Mouse (Mus musculus) stomach, embryonic 14.5 days (tissue): ENCODE data around the gene Ttc5. TPM values are rescaled to one million over a fixed set of nuclear protein-coding genes. Genes with fewer than 3 reads are reported as not detected.

Experiments used
- ATAC-seq: fragments of 200-750 bp; cut with Nextera tagmentation; 2 replicates; pipeline ENCODE4 v1.8.0; 2017; ENCODE audit warnings: low read depth, moderate TSS enrichment; ENCODE audit not compliant: insufficient number of reproducible peaks, insufficient read depth, low FRiP score
- H3K27ac ChIP-seq: fragments of 300-500 bp; sonication (generic); 2 replicates; pipeline ENCODE4 v1.5.1; 2014; ENCODE audit warnings: mild to moderate bottlenecking, low read length, moderate library complexity, mixed read lengths
- H3K27me3 ChIP-seq: fragments of 300-500 bp; sonication (generic); 2 replicates; pipeline ENCODE4 v1.6.1; 2014; ENCODE audit warnings: low read length, control low read depth, mixed read lengths; ENCODE audit not compliant: control insufficient read depth, insufficient read depth
- H3K36me3 ChIP-seq: fragments of 300-500 bp; sonication (generic); 2 replicates; pipeline ENCODE4 v1.6.1; 2014; ENCODE audit warnings: mild to moderate bottlenecking, control low read depth, low read length, moderate library complexity, mixed read lengths; ENCODE audit not compliant: control insufficient read depth, insufficient read depth
- H3K4me1 ChIP-seq: fragments of 300-500 bp; sonication (generic); 2 replicates; pipeline ENCODE4 v1.6.1; 2014; ENCODE audit warnings: low read length, control low read depth, mixed read lengths; ENCODE audit not compliant: control insufficient read depth, insufficient read depth
- H3K4me2 ChIP-seq: fragments of 300-500 bp; sonication (generic); replicated peaks from 2 replicates; pipeline ENCODE4 v1.6.1; 2014; ENCODE audit warnings: low read depth, low read length, control low read depth
- H3K4me3 ChIP-seq: fragments of 300-500 bp; sonication (generic); 2 replicates; pipeline ENCODE4 v1.5.1; 2014; ENCODE audit warnings: low read depth, low read length, control low read depth
- H3K9ac ChIP-seq: fragments of 300-500 bp; sonication (generic); replicated peaks from 2 replicates; pipeline ENCODE4 v1.6.1; 2014; ENCODE audit warnings: low read depth, mild to moderate bottlenecking, control low read depth, low read length, moderate library complexity, mixed read lengths
- H3K9me3 ChIP-seq: fragments of 300-500 bp; sonication (generic); 2 replicates; pipeline ENCODE4 v1.6.1; 2016; ENCODE audit warnings: low read depth, low read length, control low read depth; ENCODE audit not compliant: control insufficient read depth
- WGBS: fragments of 180-500 bp; shearing (Covaris S2); extraction: QIAGEN DNeasy Blood & Tissue Kit; methylation state at CpG from one replicate; pipeline ENCODE4 v1.1.7; 2014; 5-methylcytosine and 5-hydroxymethylcytosine counted together
- polyA plus RNA-seq: library from polyadenylated mRNA; unstranded; fragments of >200 nt; fragmentation: Nextera tagmentation; extraction: Ambion mirVana; gene quantifications from 2 replicates; pipeline ENCODE4 v1.2.1, GENCODE M21; 2014

Gene Ttc5
- polyA plus RNA-seq, 1 experiment from 2014 or later, result 79.6 TPM

DNA sequence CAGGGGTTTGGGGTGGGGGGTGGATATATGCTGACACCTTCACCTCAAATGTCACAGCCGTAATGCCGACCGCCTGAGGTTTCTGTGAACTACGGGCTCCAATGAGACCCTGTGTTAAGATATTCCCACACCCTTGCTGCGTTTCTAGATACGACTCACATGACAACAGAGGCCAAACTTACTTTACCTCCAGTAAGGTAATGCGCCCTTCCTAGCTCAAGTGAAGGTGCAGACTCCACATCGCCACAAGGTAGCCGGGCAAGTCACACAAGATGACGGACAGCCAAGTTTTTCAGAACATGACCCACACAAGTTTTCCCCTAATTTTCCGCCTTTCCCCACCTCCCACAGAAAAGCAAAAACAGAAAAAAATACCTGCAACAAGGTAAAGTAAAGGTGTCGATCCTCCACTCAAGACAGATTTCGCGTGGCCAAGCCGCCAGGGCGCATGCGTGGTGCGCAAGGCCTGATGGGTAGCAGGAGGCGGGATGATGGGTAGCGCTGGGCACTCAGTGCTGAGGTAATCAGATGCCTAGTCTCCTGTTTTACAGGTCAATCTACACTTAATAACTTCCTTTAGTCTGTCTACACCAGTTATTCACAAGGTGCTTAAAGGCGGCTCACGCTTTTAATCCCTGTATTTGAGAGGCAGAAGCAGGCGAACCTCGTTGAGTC lies 10.1 kb upstream of the Ttc5 start:
- H3K4me1 ChIP-seq, result no peaks in the 10 kb centered on the region
- no peak overlapping the region for H3K4me2 ChIP-seq
- no peaks in the 10 kb centered on the region for H3K9me3 ChIP-seq
- no peak overlapping the region for H3K27ac ChIP-seq
- no peak overlapping the region for H3K4me3 ChIP-seq
- WGBS, result 91% methylated on average over 24 of the region's 24 CpGs
- H3K36me3 ChIP-seq, result no peaks in the 10 kb centered on the region
- H3K27me3 ChIP-seq, result no peaks in the 10 kb centered on the region
- no peak for ATAC-seq
- H3K9ac ChIP-seq, result no peak overlapping the region

GRCm38 (mm10) chr14:50788157-50788556 lies 2.8 kb upstream of the Ttc5 start:
- Histone ChIP-seq H3K27me3 (no peaks in the 10 kb centered on the region), H3K4me3 (no peak overlapping the region), H3K36me3 (no peaks in the 10 kb centered on the region), H3K9me3 (no peaks in the 10 kb centered on the region), H3K27ac (no peak overlapping the region), H3K4me2 (no peak overlapping the region), H3K9ac (no peak overlapping the region), H3K4me1 (no peaks in the 10 kb centered on the region)
- WGBS, result 4% methylated on average over 2 of the region's 2 CpGs
- ATAC-seq, result no peak

- Histone ChIP-seq H3K4me3 (peak overlapping the region; percentile 58), H3K9me3 (no peaks in the 10 kb centered on the region), H3K9ac (peak overlapping the region; percentile 56), H3K4me2 (peak overlapping the region; percentile 36), H3K27ac (0 out of 2 replicates have a peak overlapping the region, but pooled peaks have one; percentile 12), H3K4me1 (no peaks in the 10 kb centered on the region), H3K27me3 (no peaks in the 10 kb centered on the region), H3K36me3 (no peaks in the 10 kb centered on the region)
- no peak; the same call in 1 of the 2 replicates for ATAC-seq
- 24% methylated on average over 16 of the region's 16 CpGs for WGBS
Observed at GRCm38 (mm10) chr14:50784391-50785250, 698 bp downstream of the Ttc5 start.

GRCm38 (mm10) chr14:50782166-50782565 lies 3.2 kb downstream of the Ttc5 start:
- Histone ChIP-seq H3K4me1 (no peaks in the 10 kb centered on the region), H3K4me2 (no peak overlapping the region), H3K9ac (no peak overlapping the region), H3K4me3 (no peak overlapping the region), H3K36me3 (peaks cover 7% of the 10 kb centered on the region), H3K9me3 (no peaks in the 10 kb centered on the region), H3K27ac (no peak overlapping the region), H3K27me3 (no peaks in the 10 kb centered on the region)
- no peak for ATAC-seq
- 93% methylated on average over 3 of the region's 3 CpGs for WGBS

DNA sequence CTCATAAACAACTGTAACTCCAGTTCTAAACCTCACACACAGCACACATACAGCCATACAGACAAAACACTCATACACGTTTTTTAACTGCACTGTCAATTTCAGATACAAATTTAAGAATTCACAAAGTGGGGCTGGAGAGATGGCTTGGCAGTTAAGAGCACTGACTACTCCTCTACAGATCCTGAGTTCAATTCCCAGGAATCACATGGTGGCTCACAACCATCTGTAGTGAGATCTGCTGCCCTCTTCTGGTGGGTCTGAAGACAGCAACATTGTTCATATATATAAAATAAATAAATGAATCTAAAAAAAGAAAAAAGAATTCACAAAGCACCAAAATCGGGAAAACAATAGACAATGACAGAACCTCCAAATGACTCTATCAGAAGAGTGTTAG lies 14.0 kb downstream of the Ttc5 start:
- WGBS, result 86% methylated on average over 2 of the region's 2 CpGs
- H3K36me3 ChIP-seq, result peaks cover 46% of the 10 kb centered on the region
- no peak for ATAC-seq

GRCm38 (mm10) chr14:50765736-50766135 lies 19.6 kb downstream of the Ttc5 start:
- Histone ChIP-seq H3K27me3 (no peaks in the 10 kb centered on the region), H3K9me3 (no peaks in the 10 kb centered on the region), H3K27ac (no peak overlapping the region), H3K36me3 (peaks cover 23% of the 10 kb centered on the region; the same call in 1 of the 2 replicates), H3K9ac (no peak overlapping the region), H3K4me2 (no peak overlapping the region), H3K4me1 (no peaks in the 10 kb centered on the region), H3K4me3 (no peak overlapping the region)
- ATAC-seq, result no peak
- 92% methylated on average over 6 of the region's 6 CpGs for WGBS

More for the DNA sequence above, 14.0 kb downstream of the Ttc5 start:
- no peak overlapping the region for H3K27ac ChIP-seq
- no peak overlapping the region for H3K9ac ChIP-seq
- H3K27me3 ChIP-seq, result no peaks in the 10 kb centered on the region
- no peak overlapping the region for H3K4me2 ChIP-seq
- no peak overlapping the region for H3K4me3 ChIP-seq
- H3K4me1 ChIP-seq, result no peaks in the 10 kb centered on the region
- H3K9me3 ChIP-seq, result no peaks in the 10 kb centered on the region

GRCm38 (mm10) chr14:50758416-50759085 lies 26.8 kb downstream of the Ttc5 start:
- Histone ChIP-seq H3K4me1 (no peaks in the 10 kb centered on the region), H3K9me3 (no peaks in the 10 kb centered on the region), H3K27ac (no peak overlapping the region), H3K4me3 (no peak overlapping the region), H3K36me3 (no peaks in the 10 kb centered on the region), H3K27me3 (no peaks in the 10 kb centered on the region), H3K4me2 (no peak overlapping the region), H3K9ac (no peak overlapping the region)
- 76% methylated on average over 5 of the region's 5 CpGs for WGBS
- ATAC-seq, result no peak

DNA sequence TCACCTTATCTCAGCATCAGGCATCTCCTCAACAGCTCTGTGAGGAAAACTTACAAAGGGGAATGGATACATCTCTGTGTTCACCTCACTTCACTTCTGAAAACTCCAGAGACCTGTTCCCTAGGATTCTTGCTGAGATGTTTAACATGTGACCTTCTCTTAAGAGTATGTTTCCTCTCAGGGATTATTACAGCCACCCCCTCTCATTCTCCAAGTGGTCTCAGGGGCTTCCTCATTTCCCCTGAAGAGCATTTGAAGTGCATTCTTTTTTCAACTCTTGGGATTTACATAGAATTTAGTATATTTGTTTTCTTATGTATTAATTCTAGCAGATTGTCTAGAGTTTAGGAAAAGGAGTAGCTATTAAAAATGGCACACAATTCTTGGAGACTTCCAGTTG lies 40.3 kb downstream of the Ttc5 start, which contains the start of gene Olfr749:
Gene Olfr749, minus strand, starts transcription at position 101 of the 400 bp plus-strand sequence.
- H3K36me3 ChIP-seq, result no peaks in the 10 kb centered on the region
- H3K9ac ChIP-seq, result no peak within 1 kb of the TSS
- no peak for ATAC-seq
- H3K4me3 ChIP-seq, result no peak within 1 kb of the TSS
- H3K9me3 ChIP-seq, result no peaks in the 10 kb centered on the region
- no peaks in the 10 kb centered on the region for H3K27me3 ChIP-seq
- H3K4me1 ChIP-seq, result no peaks in the 10 kb centered on the region
- no peak within 1 kb of the TSS for H3K27ac ChIP-seq
- no peak within 1 kb of the TSS for H3K4me2 ChIP-seq
